Mouse (Mus musculus) gastrocnemius, adult 2 months (tissue): ENCODE results near the gene Sgpp2. TPM values are rescaled to one million over a fixed set of nuclear protein-coding genes. Genes with fewer than 3 reads are reported as not detected.

Source experiments
- DNase-seq: peaks from one replicate; pipeline ENCODE4 v3.0.0; 2022
- H3K27ac ChIP-seq: fragments of 200-600 bp; 2 replicates; pipeline ENCODE4 v1.8.1; 2022; ENCODE audit warnings: mild to moderate bottlenecking
- H3K4me3 ChIP-seq: fragments of 200-600 bp; 2 replicates; pipeline ENCODE4 v1.8.1; 2022; ENCODE audit warnings: mild to moderate bottlenecking, moderate library complexity
- CTCF ChIP-seq: fragments of 200-600 bp; IDR thresholded peaks from 2 replicates; pipeline ENCODE4 v1.8.1; 2022; ENCODE audit warnings: antibody characterized with exemption, mild to moderate bottlenecking, moderate library complexity
- intact Hi-C: fragments of 180-260 bp; cut with DNase I; formaldehyde crosslinking; loops from one replicate; pipeline ENCODE4 v1.15.1; 2025
- total RNA-seq, 2 experiments: library from RNA; stranded (reverse); gene quantifications; 2 replicates each; pipeline ENCODE4 v1.2.3; 2021

Gene Sgpp2
- total RNA-seq, 2 experiments from 2014 or later: not detected

GRCm38 (mm10) chr1:78446742-78447141 is 136.6 kb downstream of the Sgpp2 start:
- no peak for TF ChIP-seq CTCF
- intact Hi-C loops: no loop called here
- no peak for DNase-seq
- no peak overlapping the region for H3K27ac ChIP-seq
- no peak overlapping the region for H3K4me3 ChIP-seq

- TF ChIP-seq CTCF: no peak
- Histone ChIP-seq H3K4me3 (no peak overlapping the region), H3K27ac (no peak overlapping the region)
- no peak for DNase-seq
- intact Hi-C loops: no loop called here
Measured at GRCm38 (mm10) chr1:78448091-78448490, 137.9 kb downstream of the Sgpp2 start.

DNA sequence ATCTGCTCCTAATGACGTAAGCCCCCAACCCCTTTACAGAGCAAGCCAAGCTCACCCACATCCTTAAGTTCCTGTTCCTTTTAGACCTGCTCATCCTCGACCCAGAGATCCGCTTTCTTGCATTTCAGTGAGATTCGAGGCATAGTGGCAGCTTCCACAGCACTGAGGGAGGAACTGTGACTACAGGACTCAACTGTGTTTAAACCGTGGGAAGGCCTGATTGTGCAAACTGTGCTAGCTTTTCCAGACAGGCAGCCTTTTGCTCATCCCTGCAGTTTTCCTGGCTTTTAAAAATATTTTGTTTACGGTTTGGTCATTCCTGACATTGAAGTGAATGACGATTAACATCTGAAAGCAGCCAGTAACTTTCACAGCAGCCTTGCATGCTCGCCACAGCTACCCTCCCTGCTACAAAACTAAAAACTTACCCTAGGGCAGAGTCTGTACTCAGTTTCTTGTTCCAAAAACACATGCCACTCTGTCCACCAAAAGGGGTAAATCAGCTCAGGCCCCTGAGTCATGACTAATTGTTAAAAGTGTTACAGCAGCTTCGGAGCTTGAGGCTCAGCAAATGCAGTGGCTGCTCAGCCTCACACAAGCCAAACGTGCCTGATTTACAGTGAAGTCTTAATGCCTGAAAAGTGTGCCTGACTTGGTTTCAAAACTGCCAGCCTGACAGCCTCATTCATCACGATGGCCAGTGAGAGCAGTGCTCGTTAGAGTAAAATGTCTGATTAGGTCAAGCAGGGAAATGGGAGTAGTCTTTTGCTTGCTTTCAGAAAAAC is 141.1 kb downstream of the Sgpp2 start:
- TF ChIP-seq CTCF: no peak
- intact Hi-C loops: loop anchor here (10.0 kb wide), 1 partner anchor 476 kb away; no protein-coding TSS in a partner anchor
- DNase-seq: no peak
- Histone ChIP-seq H3K27ac (no peak overlapping the region), H3K4me3 (no peak overlapping the region)

DNA sequence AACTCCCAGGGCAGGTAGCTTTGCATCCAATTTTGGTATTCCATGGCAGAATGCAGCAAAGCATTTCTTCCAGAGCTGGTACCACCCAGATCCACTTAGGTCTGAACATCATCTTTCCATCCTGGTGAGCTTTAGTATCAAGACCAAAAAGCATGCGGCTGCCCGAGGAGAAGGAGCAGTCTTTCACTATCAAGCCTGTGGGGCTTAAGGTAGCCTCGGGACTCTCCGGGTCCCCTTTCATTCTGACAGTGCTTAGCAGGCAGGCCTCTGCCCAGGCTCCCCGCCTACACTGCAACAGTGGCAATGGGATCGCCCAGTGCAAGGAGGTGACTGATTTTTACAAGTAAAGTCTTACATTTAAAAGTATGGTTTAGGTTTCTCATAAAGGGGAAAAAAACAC is 142.4 kb downstream of the Sgpp2 start:
- Histone ChIP-seq H3K27ac (no peak overlapping the region), H3K4me3 (no peak overlapping the region)
- no peak for TF ChIP-seq CTCF
- intact Hi-C loops: loop anchor here (10.0 kb wide), 1 partner anchor 478 kb away; no protein-coding TSS in a partner anchor
- no peak for DNase-seq

DNA sequence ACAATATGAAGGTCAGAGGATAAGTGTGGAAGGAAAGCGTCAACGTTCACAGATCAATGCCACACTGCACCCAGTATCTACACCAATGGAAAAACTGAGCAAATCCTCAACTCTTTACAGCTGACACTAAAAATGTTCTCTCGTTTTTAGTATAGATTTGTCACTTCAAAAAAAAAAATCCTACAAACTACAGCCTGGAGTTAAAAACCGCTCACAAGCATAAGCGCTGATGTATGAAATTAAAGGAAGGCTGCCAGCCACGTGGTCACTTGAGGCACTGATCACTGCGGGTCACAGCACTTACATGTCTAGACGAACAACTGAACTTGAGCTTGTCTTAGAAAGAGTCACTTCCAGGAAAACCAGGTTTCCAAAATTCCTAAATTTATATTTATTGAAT is 143.7 kb downstream of the Sgpp2 start:
- intact Hi-C loops: loop anchor here (10.0 kb wide), 1 partner anchor 479 kb away; no protein-coding TSS in a partner anchor
- TF ChIP-seq CTCF: no peak
- no peak for DNase-seq
- Histone ChIP-seq H3K4me3 (no peak overlapping the region), H3K27ac (no peak overlapping the region)

GRCm38 (mm10) chr1:78454659-78455058 is 144.5 kb downstream of the Sgpp2 start:
- peak; percentile 40 for DNase-seq
- intact Hi-C loops: loop anchor here (10.0 kb wide), 1 partner anchor 480 kb away; no protein-coding TSS in a partner anchor
- Histone ChIP-seq H3K27ac (no peak overlapping the region), H3K4me3 (no peak overlapping the region)
- TF ChIP-seq CTCF: peak; percentile 79

Other genes starting within 250 kb of the Sgpp2 start
- gene Pax3, start 113.2 kb upstream of the Sgpp2 start, total RNA-seq: not detected
- 10 to 100 TPM; 58.4 to 62.8 TPM for gene Farsb, start 178.6 kb downstream of the Sgpp2 start, total RNA-seq
- gene Mogat1, start 200.6 kb downstream of the Sgpp2 start, total RNA-seq: not detected
- not detected for gene BC035947, start 201.8 kb downstream of the Sgpp2 start, total RNA-seq